Mouse (Mus musculus) midbrain, embryonic 14.5 days (tissue): ENCODE data around the gene Lnx1. TPM values are rescaled to one million over a fixed set of nuclear protein-coding genes. Genes with fewer than 3 reads are reported as not detected.

ENCODE experiments used
- polyA plus RNA-seq: library from polyadenylated mRNA; unstranded; fragments of >200 nt; fragmentation: Nextera tagmentation; extraction: Ambion mirVana; gene quantifications from 2 replicates; pipeline ENCODE4 v1.2.1, GENCODE M21; 2014

Gene Lnx1
- polyA plus RNA-seq, 1 experiment from 2014 or later, result 10.9 TPM

Other genes starting within 250 kb of the Lnx1 start
- 16.7 and 18.4 TPM in 2 replicates for gene Scfd2, start 171.2 kb downstream of the Lnx1 start, polyA plus RNA-seq
- 54.8 and 75.0 TPM in 2 replicates for gene Fip1l1, start 167.5 kb downstream of the Lnx1 start, polyA plus RNA-seq